Mouse (Mus musculus): ENCODE measurements around the gene Nckap5l.

DNA sequence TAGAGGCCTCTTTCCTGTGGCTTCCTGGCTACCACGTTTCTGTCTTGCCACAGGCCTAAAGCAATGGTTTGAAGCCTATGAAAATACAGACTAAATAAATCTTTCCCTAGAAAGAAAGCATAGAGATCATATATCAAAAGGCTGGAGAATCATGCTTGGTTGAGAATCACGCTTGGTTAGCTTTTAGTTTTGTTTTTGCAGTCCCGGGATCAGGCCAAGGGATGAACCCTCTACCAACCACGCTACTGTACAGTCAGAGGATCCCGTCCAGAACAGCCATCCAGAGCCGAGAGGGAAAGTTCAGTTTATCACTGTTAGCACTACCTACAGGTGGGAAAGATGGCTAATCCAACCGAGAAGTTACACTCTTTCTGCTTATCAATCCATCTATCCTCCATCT lies 15.2 kb downstream of the Nckap5l start:
- TF ChIP-seq CTCF (IDR thresholded peaks at IDR 0.05; ENCODE audit: low read depth), result no peak
- TF ChIP-seq EP300 (IDR thresholded peaks at IDR 0.05; ENCODE audit: low read depth), result no peak
